Mouse (Mus musculus): ENCODE data around the gene Tbck. TPM values are rescaled to one million over a fixed set of nuclear protein-coding genes. Genes with fewer than 3 reads are reported as not detected.
A peak's percentile ranks its signal among the peaks of the same experiment; 100 is the strongest.

The Tbck gene
- polyA plus RNA-seq (2015; fragmentation: Nextera tagmentation; extraction: Ambion mirVana) = 34.0 and 36.4 TPM in 2 replicates

DNA sequence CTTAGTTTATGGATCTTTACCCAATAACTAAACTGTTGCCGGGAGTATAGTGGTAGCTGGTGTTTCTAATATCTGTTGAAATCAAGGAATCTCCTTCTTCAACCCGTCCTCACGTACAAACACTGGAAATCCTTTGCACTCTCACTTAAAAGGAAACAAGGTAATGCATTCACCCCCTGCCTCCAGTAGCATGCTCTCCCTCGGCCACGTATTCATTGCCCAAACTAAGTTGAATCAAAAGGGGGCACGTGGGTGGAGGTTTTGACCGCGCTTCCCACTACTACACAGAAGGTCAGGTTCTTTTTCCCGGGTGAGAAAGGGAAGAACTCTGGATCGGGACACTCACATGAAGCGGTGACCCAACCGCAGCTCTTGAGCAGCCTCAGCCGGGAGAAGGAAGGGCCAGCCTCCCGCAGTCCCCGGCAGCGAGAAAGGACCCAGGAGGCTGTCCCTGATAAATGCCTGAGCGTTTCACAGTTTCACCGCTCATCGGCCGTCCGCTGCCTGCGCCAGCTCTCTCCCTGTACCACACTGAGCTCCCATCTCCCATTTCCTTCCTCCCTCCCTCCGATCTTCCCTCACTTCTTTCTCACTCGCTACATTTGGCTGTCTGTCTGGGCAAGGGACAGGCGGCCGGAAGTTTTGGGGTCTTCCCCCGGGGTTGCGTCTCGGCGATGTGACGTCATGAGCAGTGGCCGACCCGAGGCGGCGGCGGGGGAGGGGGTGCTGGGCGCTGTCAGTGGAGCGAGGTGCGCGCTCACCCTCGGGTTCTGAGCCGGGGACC lies at the start of gene Tbck:
Gene Tbck (plus strand): TSS at position 698 of the 784 bp plus-strand sequence.
- H3K36me3 ChIP-seq = 0 out of 2 replicates have a peak, but pooled peaks cover 5% of the 10 kb centered on the region
- H3K4me1 ChIP-seq = peaks cover 20% of the 10 kb centered on the region
- ATAC-seq (replicated peaks) = peak; percentile 97
- H3K4me3 ChIP-seq = peak within 1 kb of the TSS; percentile 67
- H3K27ac ChIP-seq (replicated peaks) = peak within 1 kb of the TSS; percentile 86
- H3K9ac ChIP-seq (replicated peaks) = peak within 1 kb of the TSS; percentile 79
- peak within 1 kb of the TSS; percentile 65 for H3K4me2 ChIP-seq (replicated peaks)
- H3K9me3 ChIP-seq = no peaks in the 10 kb centered on the region
- no peaks in the 10 kb centered on the region for H3K27me3 ChIP-seq
- WGBS = under 1% methylated on average over 39 of the region's 42 CpGs

DNA sequence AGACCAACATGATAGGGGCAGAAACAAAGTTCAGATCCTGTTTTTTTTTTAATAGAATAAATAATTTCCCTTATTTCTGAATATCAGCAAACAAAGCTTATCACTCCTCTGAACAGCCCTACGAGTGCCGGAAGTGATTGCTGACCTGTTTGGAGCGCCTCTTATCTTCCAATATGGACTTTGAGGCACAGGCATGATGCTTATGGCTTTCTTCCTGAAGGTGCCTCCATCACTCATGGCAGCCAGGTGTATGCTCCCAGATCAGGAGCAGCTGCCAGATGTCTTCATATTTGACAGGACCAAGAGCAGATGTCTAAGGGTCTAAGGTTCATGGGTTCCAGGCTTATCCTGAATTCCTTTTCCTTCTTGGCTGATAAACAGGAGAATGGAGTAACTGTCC lies 46.9 kb upstream of the Tbck start:
- H3K36me3 ChIP-seq = no peaks in the 10 kb centered on the region
- no peaks in the 10 kb centered on the region for H3K27me3 ChIP-seq
- no peak overlapping the region for H3K27ac ChIP-seq (replicated peaks)
- no peak overlapping the region for H3K9ac ChIP-seq (replicated peaks)
- H3K4me1 ChIP-seq = no peaks in the 10 kb centered on the region
- no peak overlapping the region for H3K4me3 ChIP-seq
- H3K9me3 ChIP-seq = no peaks in the 10 kb centered on the region
- H3K4me2 ChIP-seq (replicated peaks) = no peak overlapping the region
- ATAC-seq (replicated peaks) = no peak
- 91% methylated on average over 3 of the region's 3 CpGs for WGBS

DNA sequence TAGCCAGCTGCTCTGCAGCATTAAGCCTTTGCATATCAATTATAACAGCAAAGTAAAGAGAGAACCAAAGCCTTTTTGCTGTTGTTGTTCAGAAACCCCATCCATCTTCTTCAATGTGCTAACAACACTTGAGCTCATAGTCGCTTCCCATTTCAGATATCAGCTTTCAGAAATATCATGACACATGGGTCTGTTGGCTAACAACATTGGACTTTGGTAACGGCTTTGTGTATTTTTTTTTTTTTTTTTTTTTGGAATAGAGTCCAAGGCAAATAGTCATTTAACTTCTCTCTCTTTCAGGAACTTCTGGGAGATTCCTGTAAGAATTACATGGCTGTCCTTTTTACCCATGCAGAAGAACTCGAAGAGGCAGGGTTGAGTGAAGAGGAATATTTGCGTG lies 39.9 kb upstream of the Tbck start:
- Histone ChIP-seq H3K36me3 (no peaks in the 10 kb centered on the region), H3K27ac (replicated peaks) (no peak overlapping the region), H3K4me2 (replicated peaks) (no peak overlapping the region), H3K4me1 (no peaks in the 10 kb centered on the region), H3K27me3 (no peaks in the 10 kb centered on the region), H3K9me3 (no peaks in the 10 kb centered on the region), H3K4me3 (no peak overlapping the region), H3K9ac (replicated peaks) (no peak overlapping the region)
- ATAC-seq (replicated peaks) = no peak
- WGBS = 84% methylated on average over 4 of the region's 4 CpGs

DNA sequence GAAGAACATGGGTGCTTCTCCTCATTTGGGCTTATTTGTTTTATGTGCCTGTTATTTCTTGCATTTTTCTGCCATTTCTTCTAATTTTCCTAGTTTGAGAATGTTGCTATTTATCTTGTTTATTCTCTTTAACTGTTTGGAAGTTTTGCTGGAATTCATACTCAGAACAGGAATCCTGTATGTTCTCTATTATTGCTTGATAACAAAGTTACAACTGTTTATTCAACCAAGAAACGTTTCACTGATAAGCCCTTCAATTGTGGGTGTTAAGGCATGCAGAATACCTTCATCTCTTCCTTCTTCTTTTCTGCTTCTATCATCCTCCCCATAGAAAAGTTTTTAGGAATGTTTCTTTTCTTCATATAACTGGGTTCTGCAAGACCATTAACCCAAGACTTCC lies 37.1 kb upstream of the Tbck start:
- no peaks in the 10 kb centered on the region for H3K36me3 ChIP-seq
- WGBS = 53% methylated on average over 1 of the region's 1 CpGs
- H3K4me2 ChIP-seq (replicated peaks) = no peak overlapping the region
- no peak overlapping the region for H3K27ac ChIP-seq (replicated peaks)
- no peak overlapping the region for H3K9ac ChIP-seq (replicated peaks)
- H3K9me3 ChIP-seq = no peaks in the 10 kb centered on the region
- H3K4me3 ChIP-seq = no peak overlapping the region
- no peak for ATAC-seq (replicated peaks)
- no peaks in the 10 kb centered on the region for H3K27me3 ChIP-seq
- H3K4me1 ChIP-seq = 0 out of 2 replicates have a peak, but pooled peaks cover 9% of the 10 kb centered on the region

DNA sequence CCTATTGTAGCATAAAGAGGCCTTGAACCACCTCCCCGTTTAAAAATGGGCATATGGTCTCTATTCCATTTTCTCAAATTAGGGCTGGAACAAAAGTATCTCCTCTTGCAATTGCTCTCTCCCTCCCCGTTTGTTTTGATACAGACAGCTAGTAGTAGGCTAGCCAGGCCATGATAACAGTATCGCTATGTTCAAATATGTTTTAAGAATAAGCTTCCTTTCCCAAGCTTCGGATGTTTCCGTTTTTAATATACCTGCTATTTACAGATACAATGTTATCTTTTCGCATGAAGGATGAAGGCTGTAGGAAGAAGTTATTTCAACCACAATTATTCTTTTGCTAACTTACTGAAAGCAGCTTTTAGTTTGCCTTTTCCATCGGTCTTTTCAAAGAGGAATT lies 34.6 kb upstream of the Tbck start:
- WGBS = 83% methylated on average over 7 of the region's 7 CpGs
- H3K9me3 ChIP-seq = no peaks in the 10 kb centered on the region
- no peaks in the 10 kb centered on the region for H3K36me3 ChIP-seq
- H3K4me1 ChIP-seq = 0 out of 2 replicates have a peak, but pooled peaks cover 9% of the 10 kb centered on the region
- no peak overlapping the region for H3K9ac ChIP-seq (replicated peaks)
- no peaks in the 10 kb centered on the region for H3K27me3 ChIP-seq
- no peak for ATAC-seq (replicated peaks)
- no peak overlapping the region for H3K4me2 ChIP-seq (replicated peaks)
- no peak overlapping the region for H3K4me3 ChIP-seq
- H3K27ac ChIP-seq (replicated peaks) = no peak overlapping the region

DNA sequence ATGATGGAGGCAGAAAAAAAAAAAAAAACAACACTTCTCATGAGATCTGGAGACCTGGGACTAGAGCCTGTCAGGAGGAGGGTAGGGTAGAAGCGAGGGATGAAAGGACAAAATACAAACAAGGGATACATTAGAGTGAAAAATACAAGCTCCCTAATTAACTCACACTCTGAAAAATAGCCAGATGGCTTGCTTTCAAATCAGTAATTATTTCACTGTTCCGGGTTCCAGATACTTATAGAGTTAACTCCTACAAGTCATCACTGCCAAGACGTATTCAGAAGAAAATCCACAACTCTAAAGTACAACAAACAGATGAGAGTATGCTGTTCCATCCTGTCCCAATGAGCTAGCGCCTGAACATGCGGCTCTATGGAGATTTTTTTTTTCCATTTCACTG lies 33.8 kb upstream of the Tbck start:
- H3K4me1 ChIP-seq = 0 out of 2 replicates have a peak, but pooled peaks cover 9% of the 10 kb centered on the region
- 51% methylated on average over 5 of the region's 5 CpGs for WGBS
- H3K4me2 ChIP-seq (replicated peaks) = no peak overlapping the region
- no peaks in the 10 kb centered on the region for H3K9me3 ChIP-seq
- no peak overlapping the region for H3K9ac ChIP-seq (replicated peaks)
- H3K4me3 ChIP-seq = no peak overlapping the region
- H3K36me3 ChIP-seq = no peaks in the 10 kb centered on the region
- no peak overlapping the region for H3K27ac ChIP-seq (replicated peaks)
- ATAC-seq (replicated peaks) = peak; percentile 87
- H3K27me3 ChIP-seq = no peaks in the 10 kb centered on the region

DNA sequence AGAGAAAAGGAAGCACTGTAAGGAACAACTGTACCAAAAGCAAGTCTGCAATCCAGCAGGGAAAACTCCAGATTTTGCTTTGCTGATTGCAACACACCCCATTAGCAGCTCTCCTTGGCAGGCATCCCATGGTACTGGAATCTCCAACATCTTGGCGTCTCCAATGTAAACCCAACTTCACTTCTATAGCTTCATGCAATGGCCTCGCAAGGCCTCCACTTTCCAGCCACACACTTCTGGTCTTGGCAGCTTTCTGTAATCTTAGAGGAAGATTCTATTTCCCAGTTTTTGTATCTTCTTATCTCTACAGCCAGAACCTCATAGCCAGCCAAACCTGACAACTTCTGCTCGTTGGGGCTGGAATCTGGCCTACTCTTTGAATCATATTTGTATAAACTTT lies 32.2 kb upstream of the Tbck start:
- Histone ChIP-seq H3K4me1 (0 out of 2 replicates have a peak, but pooled peaks cover 9% of the 10 kb centered on the region), H3K36me3 (no peaks in the 10 kb centered on the region), H3K9ac (replicated peaks) (no peak overlapping the region), H3K27me3 (no peaks in the 10 kb centered on the region), H3K4me3 (no peak overlapping the region), H3K4me2 (replicated peaks) (no peak overlapping the region), H3K9me3 (no peaks in the 10 kb centered on the region), H3K27ac (replicated peaks) (no peak overlapping the region)
- 72% methylated on average over 3 of the region's 3 CpGs for WGBS
- no peak for ATAC-seq (replicated peaks)

DNA sequence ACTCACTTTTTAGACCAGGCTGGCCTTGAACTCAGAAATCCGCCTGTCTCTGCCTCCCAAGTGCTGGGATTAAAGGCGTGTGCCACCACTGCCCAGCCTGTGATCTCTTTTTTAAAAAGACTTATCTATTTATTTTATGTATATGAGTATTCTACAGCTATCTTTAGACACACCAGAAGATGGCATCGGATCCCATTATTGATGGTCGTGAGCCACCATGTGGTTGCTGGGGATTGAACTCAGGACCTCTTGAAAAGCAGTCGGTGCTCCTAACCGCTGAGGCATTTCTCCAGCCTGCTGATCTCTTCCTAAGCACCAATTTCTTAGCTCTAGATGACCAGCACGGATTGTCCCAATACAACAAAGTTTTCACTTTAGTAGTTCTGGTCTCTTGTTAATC lies 30.0 kb upstream of the Tbck start:
- no peak for ATAC-seq (replicated peaks)
- H3K36me3 ChIP-seq = peaks cover 6% of the 10 kb centered on the region
- WGBS = 83% methylated on average over 7 of the region's 7 CpGs

DNA sequence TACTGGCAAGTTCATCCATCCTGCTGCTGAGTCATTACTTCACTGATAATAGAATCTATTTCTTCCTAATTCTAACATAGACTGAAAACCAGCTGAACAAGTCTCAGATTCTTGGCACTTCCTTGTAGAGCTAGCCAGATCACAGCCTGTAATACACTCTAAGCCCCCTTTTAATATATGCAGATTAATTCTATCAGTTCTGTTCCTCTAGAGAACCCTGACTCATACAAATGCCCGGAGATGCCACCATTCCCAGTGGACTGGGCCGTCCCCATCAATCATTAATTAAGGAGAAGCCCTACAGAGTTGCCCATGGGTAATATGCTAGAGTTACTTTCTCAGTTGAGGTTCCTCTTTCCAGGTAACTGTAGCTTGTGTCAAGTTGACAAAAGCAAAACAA lies 28.0 kb upstream of the Tbck start:
- Histone ChIP-seq H3K4me2 (replicated peaks) (no peak overlapping the region), H3K27me3 (no peaks in the 10 kb centered on the region), H3K4me1 (no peaks in the 10 kb centered on the region), H3K9ac (replicated peaks) (no peak overlapping the region), H3K9me3 (no peaks in the 10 kb centered on the region), H3K27ac (replicated peaks) (no peak overlapping the region), H3K36me3 (peaks cover 21% of the 10 kb centered on the region), H3K4me3 (no peak overlapping the region)
- no peak for ATAC-seq (replicated peaks)
- 75% methylated on average over 2 of the region's 2 CpGs for WGBS

More for the DNA sequence above, 30.0 kb upstream of the Tbck start:
- Histone ChIP-seq H3K27me3 (no peaks in the 10 kb centered on the region), H3K4me3 (no peak overlapping the region), H3K4me1 (0 out of 2 replicates have a peak, but pooled peaks cover 9% of the 10 kb centered on the region), H3K9me3 (no peaks in the 10 kb centered on the region), H3K27ac (replicated peaks) (no peak overlapping the region), H3K4me2 (replicated peaks) (no peak overlapping the region), H3K9ac (replicated peaks) (no peak overlapping the region)

DNA sequence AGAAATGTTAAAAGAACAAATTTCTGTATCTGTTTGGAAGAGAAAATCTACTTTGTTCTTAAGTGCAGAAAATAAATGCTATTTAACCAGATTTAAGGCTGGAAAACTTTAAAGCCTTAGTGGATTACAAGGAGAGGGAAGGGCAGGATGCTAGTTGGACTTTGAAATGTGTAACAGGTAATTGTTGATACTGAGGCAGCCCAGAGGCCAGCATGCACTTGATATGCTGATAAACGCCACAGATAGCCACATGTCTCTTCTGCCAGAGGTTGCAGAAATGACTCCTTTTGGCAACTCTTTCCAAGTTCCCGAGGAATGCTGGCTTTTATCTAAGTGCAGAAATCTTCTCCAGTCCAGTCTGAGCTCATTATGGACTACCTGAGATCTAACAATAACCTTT lies 6.5 kb upstream of the Tbck start:
- 91% methylated on average over 2 of the region's 2 CpGs for WGBS
- Histone ChIP-seq H3K27me3 (no peaks in the 10 kb centered on the region), H3K4me2 (replicated peaks) (no peak overlapping the region), H3K9ac (replicated peaks) (no peak overlapping the region), H3K4me1 (peaks cover 1% of the 10 kb centered on the region), H3K9me3 (no peaks in the 10 kb centered on the region), H3K36me3 (peaks cover 22% of the 10 kb centered on the region), H3K4me3 (no peak overlapping the region), H3K27ac (replicated peaks) (no peak overlapping the region)
- no peak for ATAC-seq (replicated peaks)

DNA sequence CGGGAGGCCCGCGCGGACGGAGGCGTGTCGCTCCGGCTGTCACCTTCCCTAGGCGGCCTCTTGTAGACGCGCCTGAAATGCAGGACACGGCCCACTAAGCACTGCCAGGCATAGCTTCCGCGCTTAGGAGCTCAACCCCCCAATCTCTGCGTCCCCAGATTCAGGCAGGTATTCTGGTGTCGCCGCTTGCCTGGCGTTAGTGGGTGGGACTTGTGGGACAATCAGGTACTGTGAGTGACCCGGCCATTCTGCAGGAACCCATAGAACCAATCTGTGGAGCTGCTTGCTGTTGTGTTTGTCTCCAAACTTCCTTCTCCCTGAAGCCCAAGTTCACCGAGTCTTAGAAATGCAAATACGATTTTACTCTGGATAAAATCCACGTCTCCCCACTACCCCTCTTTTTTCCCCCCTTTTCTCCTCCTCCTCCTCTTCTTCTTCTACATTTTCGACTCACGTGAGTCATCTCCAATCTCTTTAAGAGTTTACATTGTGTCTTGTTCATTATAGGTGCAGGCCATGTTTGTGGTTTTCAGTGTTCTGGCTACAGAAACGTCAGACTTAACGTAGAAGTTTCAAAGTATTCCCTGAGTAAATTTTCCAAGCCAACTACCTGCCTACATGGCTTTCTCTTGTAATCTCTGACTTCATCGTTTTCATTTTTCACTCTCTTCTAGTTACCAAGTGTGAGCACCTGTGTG lies 436 bp downstream of the Tbck start, which contains the start of gene Aimp1:
Gene Aimp1 (minus strand): TSS at position 140 of the 698 bp plus-strand sequence.
- 2% methylated on average over 27 of the region's 27 CpGs for WGBS
- Histone ChIP-seq H3K4me3 (peak within 1 kb of the TSS; percentile 67), H3K9me3 (no peaks in the 10 kb centered on the region), H3K27me3 (no peaks in the 10 kb centered on the region), H3K4me2 (replicated peaks) (peak within 1 kb of the TSS; percentile 65), H3K9ac (replicated peaks) (peak within 1 kb of the TSS; percentile 79), H3K36me3 (peaks cover 8% of the 10 kb centered on the region; the same call in 1 of the 2 replicates), H3K27ac (replicated peaks) (peak within 1 kb of the TSS; percentile 86), H3K4me1 (peaks cover 20% of the 10 kb centered on the region)
- ATAC-seq (replicated peaks) = no peak

DNA sequence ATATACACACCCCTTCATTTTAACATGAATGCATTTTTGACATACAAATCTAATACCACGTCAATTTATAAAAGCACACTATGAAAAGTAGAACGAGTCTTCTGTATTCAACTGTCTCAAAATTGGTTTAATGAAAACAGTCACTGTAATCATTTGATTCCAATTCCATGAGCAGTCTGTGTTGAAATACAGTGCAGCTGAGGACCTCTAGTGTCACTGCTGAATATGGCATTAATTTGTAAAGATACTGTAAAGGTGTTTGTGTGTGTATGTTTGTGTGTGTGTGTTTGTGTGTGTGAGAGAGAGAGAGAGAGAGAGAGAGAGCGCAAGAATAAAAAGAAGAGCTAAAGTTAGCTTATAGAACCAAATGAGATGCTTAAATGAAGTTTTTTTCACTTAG lies 17.4 kb downstream of the Tbck start:
- Histone ChIP-seq H3K4me2 (replicated peaks) (no peak overlapping the region), H3K9ac (replicated peaks) (no peak overlapping the region), H3K27me3 (no peaks in the 10 kb centered on the region), H3K4me3 (no peak overlapping the region), H3K27ac (replicated peaks) (no peak overlapping the region), H3K4me1 (no peaks in the 10 kb centered on the region), H3K36me3 (peaks cover 5% of the 10 kb centered on the region; the same call in 1 of the 2 replicates), H3K9me3 (no peaks in the 10 kb centered on the region)
- WGBS = 73% methylated on average over 3 of the region's 3 CpGs
- ATAC-seq (replicated peaks) = peak; percentile 77

All from forebrain, embryonic 15.5 days (tissue).